Mouse (Mus musculus): ENCODE measurements at regions not wholly inside any gene's neighbourhood (a gene's known extent, or its start where the extent isn't known, plus 50 kb on each side); places are given as distances from the start of the nearest gene placed in this dataset.

- no peak for DNase-seq
These were observed 276.3 kb upstream of the Fermt1 start for GRCm38 (mm10) chr2:133221762-133222556.

GRCm38 (mm10) chr2:133235175-133235920 is 289.6 kb upstream of the Fermt1 start:
- peak; percentile 45 to 59 for DNase-seq

GRCm38 (mm10) chr2:133252131-133252530 is 299.8 kb upstream of the Bmp2 start:
- DNase-seq: peak; percentile 70 to 77

GRCm38 (mm10) chr2:133274424-133274823 is 277.5 kb upstream of the Bmp2 start:
- DNase-seq: no peak

GRCm38 (mm10) chr2:133278546-133278945 is 273.4 kb upstream of the Bmp2 start:
- DNase-seq: no peak

GRCm38 (mm10) chr2:133279275-133279674 is 272.7 kb upstream of the Bmp2 start:
- no peak for DNase-seq

GRCm38 (mm10) chr2:133282692-133283091 is 269.3 kb upstream of the Bmp2 start:
- no peak for DNase-seq

GRCm38 (mm10) chr2:133283709-133284108 is 268.2 kb upstream of the Bmp2 start:
- DNase-seq: no peak

- peak; percentile 26 to 51 for DNase-seq
These were observed 257.8 kb upstream of the Bmp2 start for GRCm38 (mm10) chr2:133294136-133294535.

- peak; percentile 66 to 69 for DNase-seq
These were observed 246.0 kb upstream of the Bmp2 start for GRCm38 (mm10) chr2:133305936-133306335.

- DNase-seq: peak; percentile 21 to 51
These were observed 241.0 kb upstream of the Bmp2 start for GRCm38 (mm10) chr2:133311001-133311400.

- DNase-seq: no peak
These were observed 225.5 kb upstream of the Bmp2 start for GRCm38 (mm10) chr2:133326290-133327050.

- DNase-seq: no peak
These were observed 224.3 kb upstream of the Bmp2 start for GRCm38 (mm10) chr2:133327653-133328052.

GRCm38 (mm10) chr2:133336177-133336901 is 215.6 kb upstream of the Bmp2 start:
- DNase-seq: peak in 1 of 2 experiments; percentile 3

- DNase-seq: no peak
These were observed 213.8 kb upstream of the Bmp2 start for GRCm38 (mm10) chr2:133338150-133338549.

- no peak for DNase-seq
These were observed 210.6 kb upstream of the Bmp2 start for GRCm38 (mm10) chr2:133341352-133341751.

GRCm38 (mm10) chr2:133345964-133346788 is 205.8 kb upstream of the Bmp2 start:
- DNase-seq: no peak

- DNase-seq: peak; percentile 5 to 12
These were observed 205.1 kb upstream of the Bmp2 start for GRCm38 (mm10) chr2:133346789-133347424.

GRCm38 (mm10) chr2:133351306-133351705 is 200.7 kb upstream of the Bmp2 start:
- no peak for DNase-seq

GRCm38 (mm10) chr2:133352800-133353199 is 199.2 kb upstream of the Bmp2 start:
- no peak for DNase-seq

All from cerebellum, postnatal 10 days (tissue).